Mouse (Mus musculus) lung, postnatal 0 days (tissue): ENCODE measurements around the gene Tmed9. TPM values are rescaled to one million over a fixed set of nuclear protein-coding genes. Genes with fewer than 3 reads are reported as not detected.

Experiments used
- ATAC-seq: fragments of 200-750 bp; cut with Nextera tagmentation; 2 replicates; pipeline ENCODE4 v1.8.0; 2017; ENCODE audit warnings: moderate library complexity
- DNase-seq: peaks from one replicate; pipeline ENCODE4 v3.0.0-alpha.2; 2016; ENCODE audit warnings: low spot score
- H3K27ac ChIP-seq: fragments of 300-500 bp; sonication (generic); 2 replicates; pipeline ENCODE4 v1.5.1; 2014; ENCODE audit warnings: antibody characterized with exemption, mild to moderate bottlenecking, low read length, mixed read lengths
- H3K27me3 ChIP-seq: fragments of 300-500 bp; sonication (generic); replicated peaks from 2 replicates; pipeline ENCODE4 v1.6.1; 2014; ENCODE audit warnings: low read length, mixed read lengths; ENCODE audit not compliant: insufficient read depth
- H3K36me3 ChIP-seq: fragments of 300-500 bp; sonication (generic); 2 replicates; pipeline ENCODE4 v1.6.1; 2014; ENCODE audit warnings: low read length, mixed read lengths; ENCODE audit not compliant: insufficient read depth
- H3K4me1 ChIP-seq: fragments of 300-500 bp; sonication (generic); 2 replicates; pipeline ENCODE4 v1.6.1; 2014; ENCODE audit warnings: antibody characterized with exemption, low read depth, low read length, mixed read lengths; ENCODE audit not compliant: insufficient read depth
- H3K4me2 ChIP-seq: fragments of 300-500 bp; sonication (generic); replicated peaks from 2 replicates; pipeline ENCODE4 v1.6.1; 2014; ENCODE audit warnings: low read depth, mild to moderate bottlenecking, low read length, moderate library complexity, mixed read lengths
- H3K4me3 ChIP-seq: fragments of 300-500 bp; sonication (generic); 2 replicates; pipeline ENCODE4 v1.5.1; 2014; ENCODE audit warnings: low read depth, low read length
- H3K9ac ChIP-seq: fragments of 300-500 bp; sonication (generic); replicated peaks from 2 replicates; pipeline ENCODE4 v1.6.1; 2014; ENCODE audit warnings: low read depth, mild to moderate bottlenecking
- H3K9me3 ChIP-seq: fragments of 300-500 bp; sonication (generic); 2 replicates; pipeline ENCODE4 v1.6.1; 2016; ENCODE audit warnings: low read length, mixed read lengths
- CTCF ChIP-seq: IDR thresholded peaks from 2 replicates; pipeline ENCODE4 v1.5.1; 2016; ENCODE audit warnings: antibody characterized with exemption, mild to moderate bottlenecking
- EP300 ChIP-seq: IDR thresholded peaks from 2 replicates; pipeline ENCODE4 v1.6.1; 2016; ENCODE audit warnings: antibody characterized with exemption, mild to moderate bottlenecking, control low read depth
- WGBS: fragments of 180-500 bp; shearing (Covaris S2); extraction: QIAGEN DNeasy Blood & Tissue Kit; methylation state at CpG from one replicate; pipeline ENCODE4 v1.1.7; 2014; 5-methylcytosine and 5-hydroxymethylcytosine counted together
- polyA plus RNA-seq: library from polyadenylated mRNA; unstranded; fragments of >200 nt; fragmentation: Nextera tagmentation; extraction: Ambion mirVana; gene quantifications from 2 replicates; pipeline ENCODE4 v1.2.1, GENCODE M21; 2015

Tmed9 gene
- polyA plus RNA-seq, 1 experiment from 2014 or later: 112 TPM

DNA sequence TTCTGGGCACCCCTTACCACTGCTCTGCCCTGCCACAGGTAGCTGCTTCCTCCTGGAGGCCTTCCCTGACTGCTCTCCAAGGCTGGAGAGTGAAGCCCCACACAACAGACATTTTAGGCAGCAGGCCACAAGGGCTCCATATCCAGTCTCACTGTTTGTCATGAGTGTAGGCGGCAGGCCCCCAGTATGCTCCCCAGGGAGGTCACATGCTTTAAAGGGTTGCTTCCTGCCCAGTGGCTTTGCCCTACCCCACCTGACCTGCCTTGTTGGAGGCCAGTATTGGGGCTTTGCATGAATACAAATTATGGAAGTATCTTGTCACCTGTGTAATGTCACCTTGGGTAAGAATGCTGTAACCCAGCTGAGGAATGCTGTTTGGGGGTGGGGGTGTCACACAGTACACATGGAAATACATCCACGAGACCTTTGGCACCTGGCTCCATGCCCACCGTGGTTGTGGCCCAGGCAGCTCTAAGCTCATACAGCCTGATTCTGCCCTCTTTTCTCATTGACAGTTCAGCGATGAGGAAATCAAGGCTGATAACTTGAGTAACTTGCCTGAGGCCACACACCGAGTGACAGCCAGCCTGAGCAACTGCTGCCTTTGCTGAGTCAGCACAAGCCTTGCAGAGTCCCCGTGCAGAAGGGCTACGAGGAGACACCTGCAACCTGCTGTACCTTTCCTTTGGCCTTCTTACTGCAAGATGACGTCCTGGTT, 44.2 kb upstream of the Tmed9 start, which contains the start of gene Dok3:
TSS of gene Dok3 (minus strand) at position 99 of the 718 bp plus-strand sequence.
- Histone ChIP-seq H3K9me3 (no peaks in the 10 kb centered on the region), H3K4me1 (no peaks in the 10 kb centered on the region), H3K27me3 (no peaks in the 10 kb centered on the region), H3K36me3 (peaks cover 28% of the 10 kb centered on the region; the same call in 1 of the 2 replicates), H3K27ac (no peak within 1 kb of the TSS), H3K4me3 (no peak within 1 kb of the TSS), H3K9ac (no peak within 1 kb of the TSS), H3K4me2 (no peak within 1 kb of the TSS)
- ATAC-seq (no peak), DNase-seq (no peak)
- WGBS: 76% methylated on average over 8 of the region's 8 CpGs
- TF ChIP-seq EP300 (no peak), CTCF (no peak)

DNA sequence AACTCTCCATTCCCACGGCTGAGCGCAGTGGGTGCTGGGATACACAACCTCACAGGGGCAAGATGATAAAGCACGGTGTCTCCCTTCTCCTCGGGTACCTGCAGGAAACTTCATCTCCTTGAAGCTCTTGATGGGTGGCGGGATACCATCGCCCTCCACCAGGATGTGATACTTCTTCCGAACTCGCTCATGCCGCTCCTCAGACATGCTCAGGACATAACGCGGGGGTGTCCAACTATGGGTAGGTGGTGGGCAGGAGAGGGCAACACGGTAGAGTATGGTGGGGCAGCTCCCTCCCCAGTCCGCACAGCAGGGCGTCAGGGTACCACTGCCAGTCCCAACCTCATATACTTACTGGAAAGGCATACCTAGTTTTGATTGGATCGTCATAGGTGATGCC, 38.3 kb upstream of the Tmed9 start:
- TF ChIP-seq EP300: no peak
- no peak for TF ChIP-seq CTCF
- peaks cover 27% of the 10 kb centered on the region; the same call in 1 of the 2 replicates for H3K36me3 ChIP-seq
- H3K4me1 ChIP-seq: peaks cover 3% of the 10 kb centered on the region; the same call in 1 of the 2 replicates
- DNase-seq: no peak
- peak overlapping the region; percentile 85; the same call in 1 of the 2 replicates for H3K4me2 ChIP-seq
- no peak overlapping the region for H3K4me3 ChIP-seq
- H3K27me3 ChIP-seq: no peaks in the 10 kb centered on the region
- WGBS: 90% methylated on average over 15 of the region's 15 CpGs
- ATAC-seq: no peak
- H3K27ac ChIP-seq: no peak overlapping the region
- no peaks in the 10 kb centered on the region for H3K9me3 ChIP-seq
- H3K9ac ChIP-seq: no peak overlapping the region

DNA sequence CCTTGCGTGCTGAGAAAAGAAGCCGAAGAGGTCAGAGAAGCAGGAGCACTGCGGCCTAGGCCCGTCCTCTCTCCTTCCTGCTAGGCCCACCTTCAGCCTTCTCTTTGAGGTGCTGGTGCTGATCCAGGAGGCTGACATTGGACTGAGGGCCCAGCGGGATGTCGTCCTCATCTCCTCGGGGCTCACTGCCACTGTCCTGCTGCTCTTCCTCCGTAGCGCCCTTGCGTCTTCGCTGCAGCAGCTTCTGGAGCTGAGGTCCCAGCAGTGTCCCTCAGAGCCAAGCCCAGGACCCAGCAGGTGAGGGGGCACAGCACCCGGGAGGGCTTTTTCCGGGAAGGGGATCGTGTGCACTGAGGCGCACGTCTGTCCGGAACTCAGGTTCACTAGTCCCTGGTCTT, 37.7 kb upstream of the Tmed9 start:
- TF ChIP-seq EP300 (no peak), CTCF (no peak)
- no peak for ATAC-seq
- WGBS: 18% methylated on average over 17 of the region's 17 CpGs
- 0 out of 2 replicates have a peak, but pooled peaks cover 26% of the 10 kb centered on the region for H3K36me3 ChIP-seq
- H3K4me3 ChIP-seq: peak overlapping the region; percentile 83
- H3K27ac ChIP-seq: no peak overlapping the region
- no peaks in the 10 kb centered on the region for H3K9me3 ChIP-seq
- no peak for DNase-seq
- H3K9ac ChIP-seq: peak overlapping the region; percentile 68
- peaks cover 3% of the 10 kb centered on the region; the same call in 1 of the 2 replicates for H3K4me1 ChIP-seq
- H3K27me3 ChIP-seq: no peaks in the 10 kb centered on the region
- H3K4me2 ChIP-seq: peak overlapping the region; percentile 85

DNA sequence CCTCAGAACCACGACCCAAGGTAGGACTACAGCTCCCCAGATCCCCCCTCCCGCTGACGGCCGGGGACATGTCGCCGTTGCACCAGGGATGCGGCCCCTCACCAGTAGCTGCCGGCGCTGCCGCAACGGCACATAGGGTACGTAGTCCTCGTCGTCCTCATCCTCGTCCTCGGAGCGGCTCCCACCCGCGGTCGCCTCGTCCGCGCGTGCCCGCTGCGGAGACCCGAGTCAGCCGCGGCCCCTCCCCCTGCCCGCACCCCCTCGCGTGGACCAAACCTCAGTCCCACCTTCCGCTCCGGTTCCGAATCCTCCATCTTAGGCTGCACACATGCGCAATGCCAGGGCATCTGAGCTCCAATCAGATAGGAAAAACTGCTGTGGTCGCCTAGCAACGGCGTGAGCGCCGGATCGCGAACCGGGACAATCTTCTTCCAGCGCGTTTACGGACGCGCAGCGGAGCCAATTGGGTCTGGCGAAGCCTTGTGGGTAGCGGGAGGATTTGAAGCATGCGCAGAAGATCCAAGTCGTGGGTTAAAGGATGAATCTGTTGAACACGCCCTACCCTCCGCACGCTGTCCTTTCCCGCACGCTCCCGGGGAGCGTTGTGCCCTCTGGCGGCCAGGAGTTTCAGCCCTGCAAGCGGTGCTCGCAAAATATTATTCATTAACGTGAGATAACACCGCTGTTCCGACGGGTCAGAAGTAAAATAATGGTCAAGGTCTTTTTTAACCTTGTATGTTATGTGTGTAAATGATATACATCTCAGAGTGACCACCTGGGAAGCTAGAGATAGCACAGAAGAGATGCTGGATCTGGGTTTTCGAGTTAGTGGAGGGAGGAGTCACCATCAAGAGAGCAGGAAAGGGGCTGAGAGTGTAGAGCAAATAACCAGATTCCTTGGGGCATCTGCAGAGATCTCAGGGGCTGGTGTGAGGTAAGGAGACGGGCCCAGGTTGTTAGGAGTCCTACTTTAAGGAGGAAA, 37.0 kb upstream of the Tmed9 start, which contains the start of gene Ddx41:
TSS of gene Ddx41 (minus strand) at position 465 of the 982 bp plus-strand sequence.
- Histone ChIP-seq H3K9ac (peak within 1 kb of the TSS; percentile 68), H3K9me3 (no peaks in the 10 kb centered on the region), H3K27ac (no peak within 1 kb of the TSS), H3K4me2 (peak within 1 kb of the TSS; percentile 85), H3K4me3 (peak within 1 kb of the TSS; percentile 83), H3K4me1 (peaks cover 3% of the 10 kb centered on the region; the same call in 1 of the 2 replicates), H3K27me3 (no peaks in the 10 kb centered on the region), H3K36me3 (0 out of 2 replicates have a peak, but pooled peaks cover 22% of the 10 kb centered on the region)
- ATAC-seq (peak; percentile 99), DNase-seq (peak; percentile 99)
- TF ChIP-seq EP300 (no peak), CTCF (peak; percentile 94)
- WGBS: 1% methylated on average over 69 of the region's 70 CpGs

DNA sequence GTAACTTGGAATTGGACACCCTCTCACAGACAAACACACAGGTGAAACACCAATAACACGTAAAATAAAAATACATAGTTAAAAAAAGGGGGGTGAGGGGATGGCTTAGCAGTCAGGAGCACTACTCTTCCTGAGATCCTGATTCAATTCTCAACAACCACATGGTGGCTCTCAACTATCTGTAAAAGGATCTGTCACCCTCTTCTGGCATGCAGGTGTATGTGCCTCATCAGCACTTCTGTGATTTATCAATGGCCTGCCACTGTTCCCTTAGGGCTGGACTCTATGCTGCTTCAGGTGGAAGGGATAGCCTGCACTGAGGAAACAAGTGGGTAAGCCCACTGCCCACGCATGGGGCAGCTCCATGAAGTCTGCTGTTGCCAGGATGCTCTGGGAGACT, 32.6 kb upstream of the Tmed9 start:
- Histone ChIP-seq H3K27me3 (no peaks in the 10 kb centered on the region), H3K4me3 (no peak overlapping the region), H3K27ac (no peak overlapping the region), H3K4me2 (no peak overlapping the region), H3K36me3 (peaks cover 17% of the 10 kb centered on the region; the same call in 1 of the 2 replicates), H3K4me1 (no peaks in the 10 kb centered on the region), H3K9me3 (no peaks in the 10 kb centered on the region), H3K9ac (no peak overlapping the region)
- no peak for TF ChIP-seq CTCF
- no peak for ATAC-seq
- DNase-seq: no peak
- 85% methylated on average over 2 of the region's 2 CpGs for WGBS

DNA sequence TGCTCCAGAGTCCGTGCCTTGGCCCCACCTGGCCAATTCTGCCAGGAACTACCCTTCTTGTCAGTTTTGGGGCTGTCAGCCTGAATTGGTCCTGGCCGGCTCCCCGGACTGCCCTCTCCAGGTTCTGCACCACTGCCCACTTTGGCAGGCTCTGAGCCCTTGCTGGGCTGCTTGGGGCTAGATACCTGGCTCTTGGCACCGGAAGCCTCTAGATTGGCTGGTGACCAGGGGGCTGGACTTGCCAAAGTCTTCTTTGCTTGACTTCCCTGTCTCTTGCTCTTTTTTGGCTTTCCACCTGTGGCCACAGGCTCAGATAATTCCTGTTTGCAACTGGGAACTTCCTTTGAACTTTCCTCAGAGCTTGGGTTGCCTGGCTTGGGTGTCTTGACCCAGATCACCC, 30.6 kb upstream of the Tmed9 start:
- Histone ChIP-seq H3K4me2 (no peak overlapping the region), H3K36me3 (peaks cover 22% of the 10 kb centered on the region; the same call in 1 of the 2 replicates), H3K9ac (no peak overlapping the region), H3K9me3 (no peaks in the 10 kb centered on the region), H3K4me1 (no peaks in the 10 kb centered on the region), H3K27me3 (no peaks in the 10 kb centered on the region), H3K4me3 (no peak overlapping the region), H3K27ac (no peak overlapping the region)
- WGBS: 90% methylated on average over 4 of the region's 4 CpGs
- TF ChIP-seq EP300: no peak
- TF ChIP-seq CTCF: no peak
- DNase-seq: no peak
- 0 out of 2 replicates have a peak, but pooled peaks have one; percentile 16 for ATAC-seq
